Mouse (Mus musculus) neural tube, embryonic 15.5 days (tissue): Measurements from ENCODE around the gene Slc39a3. TPM values are rescaled to one million over a fixed set of nuclear protein-coding genes. Genes with fewer than 3 reads are reported as not detected.
A peak's percentile ranks its signal among the peaks of the same experiment; 100 is the strongest.

Source experiments
- ATAC-seq: fragments of 200-750 bp; cut with Nextera tagmentation; 2 replicates; pipeline ENCODE4 v1.8.0; 2017; ENCODE audit warnings: mild to moderate bottlenecking, moderate TSS enrichment, moderate library complexity; ENCODE audit not compliant: low FRiP score
- H3K27ac ChIP-seq: fragments of 300-500 bp; sonication (generic); replicated peaks from 2 replicates; pipeline ENCODE4 v1.5.1; 2015; ENCODE audit warnings: mild to moderate bottlenecking, inconsistent platforms
- H3K27me3 ChIP-seq: fragments of 300-500 bp; sonication (generic); replicated peaks from 2 replicates; pipeline ENCODE4 v1.6.1; 2015; ENCODE audit warnings: inconsistent platforms
- H3K36me3 ChIP-seq: fragments of 300-500 bp; sonication (generic); 2 replicates; pipeline ENCODE4 v1.6.1; 2015; ENCODE audit warnings: inconsistent platforms
- H3K4me1 ChIP-seq: fragments of 300-500 bp; sonication (generic); 2 replicates; pipeline ENCODE4 v1.6.1; 2015; ENCODE audit warnings: inconsistent platforms
- H3K4me2 ChIP-seq: fragments of 300-500 bp; sonication (generic); 2 replicates; pipeline ENCODE4 v1.6.1; 2015; ENCODE audit warnings: inconsistent platforms, mild to moderate bottlenecking, moderate library complexity
- H3K4me3 ChIP-seq: fragments of 300-500 bp; sonication (generic); replicated peaks from 2 replicates; pipeline ENCODE4 v1.5.1; 2015; ENCODE audit warnings: mild to moderate bottlenecking, inconsistent platforms
- H3K9ac ChIP-seq: fragments of 300-500 bp; sonication (generic); replicated peaks from 2 replicates; pipeline ENCODE4 v1.6.1; 2015; ENCODE audit warnings: mild to moderate bottlenecking, inconsistent platforms
- H3K9me3 ChIP-seq: fragments of 300-500 bp; sonication (generic); replicated peaks from 2 replicates; pipeline ENCODE4 v1.6.1; 2016; ENCODE audit warnings: inconsistent platforms
- WGBS: fragments of 180-500 bp; shearing (Covaris S2); methylation state at CpG from one replicate; pipeline ENCODE4 v1.1.7; 2015; ENCODE audit warnings: mixed read lengths; 5-methylcytosine and 5-hydroxymethylcytosine counted together
- polyA plus RNA-seq: library from polyadenylated mRNA; unstranded; fragments of >200 nt; fragmentation: Nextera tagmentation; extraction: Ambion mirVana; gene quantifications from 2 replicates; pipeline ENCODE4 v1.2.1, GENCODE M21; 2015

The Slc39a3 gene
- polyA plus RNA-seq, 1 experiment from 2014 or later, result 47.7 TPM

GRCm38 (mm10) chr10:81020207-81020606 lies 17.0 kb downstream of the Slc39a3 start:
- no peaks in the 10 kb centered on the region for H3K36me3 ChIP-seq
- no peak overlapping the region for H3K4me3 ChIP-seq
- H3K4me1 ChIP-seq, result peaks cover 34% of the 10 kb centered on the region
- no peak for ATAC-seq
- WGBS, result 61% methylated on average over 2 of the region's 2 CpGs
- no peak overlapping the region for H3K4me2 ChIP-seq
- no peak overlapping the region for H3K27ac ChIP-seq
- peaks cover 22% of the 10 kb centered on the region; the same call in 1 of the 2 replicates for H3K27me3 ChIP-seq
- H3K9me3 ChIP-seq, result no peaks in the 10 kb centered on the region
- no peak overlapping the region for H3K9ac ChIP-seq

GRCm38 (mm10) chr10:81019687-81020086 lies 17.5 kb downstream of the Slc39a3 start:
- Histone ChIP-seq H3K27ac (no peak overlapping the region), H3K4me2 (no peak overlapping the region), H3K9ac (no peak overlapping the region), H3K36me3 (no peaks in the 10 kb centered on the region), H3K9me3 (no peaks in the 10 kb centered on the region), H3K27me3 (peaks cover 20% of the 10 kb centered on the region; the same call in 1 of the 2 replicates), H3K4me1 (peaks cover 34% of the 10 kb centered on the region), H3K4me3 (no peak overlapping the region)
- WGBS, result 81% methylated on average over 6 of the region's 6 CpGs
- no peak for ATAC-seq

- H3K27ac ChIP-seq, result no peak overlapping the region
- no peaks in the 10 kb centered on the region for H3K36me3 ChIP-seq
- no peak for ATAC-seq
- WGBS, result 38% methylated on average over 10 of the region's 10 CpGs
- H3K9me3 ChIP-seq, result no peaks in the 10 kb centered on the region
- H3K4me2 ChIP-seq, result no peak overlapping the region
- 0 out of 2 replicates have a peak, but pooled peaks cover 9% of the 10 kb centered on the region for H3K27me3 ChIP-seq
- H3K4me1 ChIP-seq, result peaks cover 28% of the 10 kb centered on the region
- H3K9ac ChIP-seq, result no peak overlapping the region
- H3K4me3 ChIP-seq, result no peak overlapping the region
Observed at GRCm38 (mm10) chr10:81018326-81018725, 18.9 kb downstream of the Slc39a3 start.

DNA sequence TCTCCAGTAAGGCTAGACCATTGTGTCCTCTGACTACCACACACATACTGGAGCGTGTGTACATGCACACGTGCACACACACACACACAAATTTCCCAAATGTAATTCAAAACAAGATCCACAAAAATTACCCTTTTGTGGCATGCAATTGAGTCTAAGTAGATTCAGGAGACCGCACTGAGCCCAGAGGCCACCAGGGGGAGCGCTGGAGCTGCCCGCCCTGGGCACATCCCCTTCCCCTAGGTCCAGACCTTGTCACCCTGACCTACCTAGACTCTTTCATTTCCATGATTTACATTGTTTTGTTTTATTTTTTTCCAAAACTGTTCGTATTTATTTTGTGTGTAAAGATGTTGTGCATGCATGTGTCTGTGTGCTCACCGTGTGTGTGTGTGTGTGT lies 20.6 kb downstream of the Slc39a3 start:
- no peaks in the 10 kb centered on the region for H3K36me3 ChIP-seq
- H3K9ac ChIP-seq, result no peak overlapping the region
- no peak overlapping the region for H3K4me3 ChIP-seq
- 9% methylated on average over 7 of the region's 7 CpGs for WGBS
- ATAC-seq, result no peak
- H3K27ac ChIP-seq, result no peak overlapping the region
- H3K9me3 ChIP-seq, result no peaks in the 10 kb centered on the region
- 0 out of 2 replicates have a peak, but pooled peaks cover 3% of the 10 kb centered on the region for H3K27me3 ChIP-seq
- H3K4me1 ChIP-seq, result peaks cover 16% of the 10 kb centered on the region
- H3K4me2 ChIP-seq, result no peak overlapping the region

DNA sequence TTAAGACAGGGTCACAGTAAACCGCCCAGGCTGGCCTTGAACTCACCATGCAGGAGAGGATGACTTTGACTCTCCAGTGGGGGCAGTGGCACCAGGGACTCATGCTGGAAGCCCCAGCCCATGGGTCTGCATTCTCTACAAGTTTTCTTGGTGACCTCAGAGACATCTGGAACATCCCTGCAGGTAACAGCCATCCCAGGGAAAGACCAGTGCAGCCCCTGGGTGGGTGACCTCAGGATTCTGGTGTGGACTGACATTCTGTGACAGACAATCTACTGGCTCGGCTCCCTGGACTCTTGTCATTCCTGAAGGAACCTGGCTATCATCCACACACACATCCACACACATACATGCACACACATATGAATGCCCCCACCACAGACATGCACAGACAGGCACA lies 21.6 kb downstream of the Slc39a3 start:
- Histone ChIP-seq H3K27ac (no peak overlapping the region), H3K9ac (no peak overlapping the region), H3K36me3 (no peaks in the 10 kb centered on the region), H3K4me3 (no peak overlapping the region), H3K9me3 (no peaks in the 10 kb centered on the region), H3K27me3 (no peaks in the 10 kb centered on the region), H3K4me1 (peaks cover 18% of the 10 kb centered on the region), H3K4me2 (peak overlapping the region; percentile 78)
- no peak for ATAC-seq
- WGBS, result 85% methylated on average over 2 of the region's 2 CpGs

GRCm38 (mm10) chr10:81014393-81015384 lies 22.5 kb downstream of the Slc39a3 start, which contains the start of gene Gng7:
Gng7 (minus strand) TSS chr10:81014945.
- Histone ChIP-seq H3K4me3 (peak within 1 kb of the TSS; percentile 46), H3K27ac (peak within 1 kb of the TSS; percentile 58; the same call in 1 of the 2 replicates), H3K9me3 (no peaks in the 10 kb centered on the region), H3K4me1 (peaks cover 18% of the 10 kb centered on the region), H3K36me3 (no peaks in the 10 kb centered on the region), H3K4me2 (peak within 1 kb of the TSS; percentile 78), H3K9ac (peak within 1 kb of the TSS; percentile 51), H3K27me3 (no peaks in the 10 kb centered on the region)
- ATAC-seq, result peak; percentile 98
- 8% methylated on average over 31 of the region's 31 CpGs for WGBS

DNA sequence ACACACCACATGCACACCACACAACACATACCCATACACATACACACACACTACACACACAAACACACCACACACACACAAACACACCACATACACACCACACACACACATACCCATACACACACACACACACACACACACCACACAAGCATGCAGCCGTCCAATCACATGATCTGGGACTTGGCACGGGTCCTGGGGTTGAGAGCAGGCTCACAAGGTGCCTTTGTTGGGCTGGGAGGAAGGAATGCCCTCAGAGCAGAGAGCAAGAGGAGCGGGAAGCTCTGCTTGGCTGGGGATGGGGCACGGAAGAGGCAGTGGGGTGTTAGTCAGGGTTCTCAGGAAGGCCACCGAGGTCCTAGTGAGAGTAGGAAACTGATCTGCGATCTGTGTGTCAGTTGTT lies 26.4 kb downstream of the Slc39a3 start:
- ATAC-seq, result no peak
- peaks cover 18% of the 10 kb centered on the region for H3K4me1 ChIP-seq
- no peak overlapping the region for H3K4me3 ChIP-seq
- no peaks in the 10 kb centered on the region for H3K27me3 ChIP-seq
- 77% methylated on average over 6 of the region's 6 CpGs for WGBS
- H3K9me3 ChIP-seq, result no peaks in the 10 kb centered on the region
- no peaks in the 10 kb centered on the region for H3K36me3 ChIP-seq
- no peak overlapping the region for H3K4me2 ChIP-seq
- H3K27ac ChIP-seq, result no peak overlapping the region
- H3K9ac ChIP-seq, result no peak overlapping the region

- no peak for ATAC-seq
- H3K4me2 ChIP-seq, result no peak overlapping the region
- H3K4me3 ChIP-seq, result no peak overlapping the region
- no peaks in the 10 kb centered on the region for H3K27me3 ChIP-seq
- 0 out of 2 replicates have a peak, but pooled peaks cover 2% of the 10 kb centered on the region for H3K4me1 ChIP-seq
- no peaks in the 10 kb centered on the region for H3K36me3 ChIP-seq
- no peak overlapping the region for H3K9ac ChIP-seq
- no peak overlapping the region for H3K27ac ChIP-seq
- WGBS, result 40% methylated on average over 7 of the region's 7 CpGs
- no peaks in the 10 kb centered on the region for H3K9me3 ChIP-seq
Observed at GRCm38 (mm10) chr10:81007240-81007639, 30.0 kb downstream of the Slc39a3 start.

DNA sequence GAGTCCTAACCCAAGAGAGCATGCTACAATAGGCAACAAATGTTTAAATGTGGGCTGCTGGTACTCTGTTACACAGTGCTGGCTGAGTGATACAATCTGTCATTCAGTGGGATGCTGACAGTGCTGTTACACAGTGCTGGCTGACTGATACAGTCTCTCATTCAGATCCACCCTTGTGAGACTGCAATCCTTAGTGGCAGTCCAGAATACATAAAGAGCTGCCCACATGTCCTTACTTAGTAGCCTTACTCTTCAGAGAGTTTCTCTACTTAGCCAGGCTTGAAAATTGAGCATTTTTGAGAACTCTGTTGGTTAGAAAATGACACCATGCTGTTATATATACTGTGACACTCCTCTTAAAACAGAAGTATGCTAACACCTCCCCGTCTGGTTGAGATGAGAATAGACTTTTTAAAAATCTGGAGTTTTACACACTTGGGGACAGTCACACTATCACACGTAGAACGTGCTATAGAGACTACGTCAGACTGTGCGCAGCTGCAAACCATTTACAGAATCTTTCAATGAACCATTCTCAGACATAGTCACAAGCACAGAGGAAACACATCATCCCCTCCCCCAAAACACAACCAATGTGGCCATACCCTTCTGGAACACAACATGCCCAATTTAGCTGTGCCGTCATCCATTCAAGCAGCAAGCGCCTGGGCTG lies 31.1 kb downstream of the Slc39a3 start:
- Histone ChIP-seq H3K27me3 (no peaks in the 10 kb centered on the region), H3K9me3 (no peaks in the 10 kb centered on the region), H3K27ac (no peak overlapping the region), H3K4me2 (no peak overlapping the region), H3K9ac (no peak overlapping the region), H3K4me3 (no peak overlapping the region), H3K36me3 (no peaks in the 10 kb centered on the region), H3K4me1 (peaks cover 7% of the 10 kb centered on the region)
- WGBS, result 91% methylated on average over 7 of the region's 7 CpGs
- ATAC-seq, result no peak

- H3K9me3 ChIP-seq, result no peaks in the 10 kb centered on the region
- no peaks in the 10 kb centered on the region for H3K36me3 ChIP-seq
- ATAC-seq, result peak; percentile 33; the same call in 1 of the 2 replicates
- peak overlapping the region; percentile 35 for H3K4me2 ChIP-seq
- no peak overlapping the region for H3K9ac ChIP-seq
- H3K27me3 ChIP-seq, result no peaks in the 10 kb centered on the region
- H3K4me3 ChIP-seq, result no peak overlapping the region
- H3K27ac ChIP-seq, result no peak overlapping the region
- H3K4me1 ChIP-seq, result peaks cover 25% of the 10 kb centered on the region
- 38% methylated on average over 10 of the region's 10 CpGs for WGBS
Observed at GRCm38 (mm10) chr10:81001161-81001560, 36.1 kb downstream of the Slc39a3 start.

- Histone ChIP-seq H3K4me1 (peaks cover 25% of the 10 kb centered on the region), H3K4me2 (peak overlapping the region; percentile 35), H3K27me3 (no peaks in the 10 kb centered on the region), H3K27ac (no peak overlapping the region), H3K4me3 (no peak overlapping the region), H3K36me3 (no peaks in the 10 kb centered on the region), H3K9me3 (no peaks in the 10 kb centered on the region), H3K9ac (no peak overlapping the region)
- ATAC-seq, result no peak
- whole genome bisulfite sequencing, result 44% methylated on average over 28 of the region's 28 CpGs
Observed at GRCm38 (mm10) chr10:81000197-81001062, 36.8 kb downstream of the Slc39a3 start.
